Mouse (Mus musculus) cerebellum, postnatal 25 days (tissue): ENCODE results near the gene Sptlc3.

Experiments used
- DNase-seq, 2 experiments: peaks; one replicate each; pipeline ENCODE4 v3.0.0; 2021; ENCODE audit warnings: mixed read lengths in 2 of 2

Gene Sptlc3

DNA sequence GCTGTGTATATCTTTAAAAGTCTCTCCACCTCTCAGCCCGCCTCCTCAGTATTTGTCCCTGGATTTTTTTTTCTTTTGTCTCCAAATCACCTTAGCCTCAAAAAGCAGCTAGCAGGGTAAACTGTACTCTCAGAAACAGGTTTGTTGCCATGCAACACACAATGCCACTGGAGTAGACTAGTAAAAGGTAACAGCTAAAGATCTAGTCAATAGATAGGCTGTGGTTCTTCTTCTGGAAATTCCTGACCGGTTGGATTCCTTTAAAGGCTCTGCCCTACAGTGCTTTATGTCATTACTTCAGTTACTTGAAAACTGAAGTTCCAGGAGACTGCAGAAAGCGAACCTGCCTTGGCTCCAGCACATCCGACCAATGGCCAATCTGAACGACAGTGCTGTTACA lies at the start of gene Sptlc3:
Gene Sptlc3, plus strand, starts transcription at position 78 of the 400 bp plus-strand sequence.
- DNase-seq, result no peak

DNA sequence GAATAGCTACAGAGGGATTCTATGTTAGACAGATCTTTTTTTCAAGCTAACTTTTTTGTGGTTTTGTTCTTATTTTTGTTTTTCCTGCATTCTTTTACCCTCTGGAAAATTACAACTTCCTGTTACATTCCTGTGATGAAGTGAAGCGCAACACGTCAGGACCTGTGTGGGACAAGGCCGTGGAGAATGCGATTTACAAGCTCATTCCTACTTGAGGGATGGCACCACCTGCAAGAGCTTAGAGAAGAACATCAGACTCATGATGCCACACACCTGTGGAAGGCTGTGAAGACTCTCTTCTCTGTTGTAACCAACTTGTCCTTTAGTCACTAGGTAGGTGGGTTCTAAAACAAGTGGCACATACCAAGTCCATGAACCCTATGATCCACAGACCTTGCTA lies 26.0 kb upstream of the Sptlc3 start:
- DNase-seq, result no peak

DNA sequence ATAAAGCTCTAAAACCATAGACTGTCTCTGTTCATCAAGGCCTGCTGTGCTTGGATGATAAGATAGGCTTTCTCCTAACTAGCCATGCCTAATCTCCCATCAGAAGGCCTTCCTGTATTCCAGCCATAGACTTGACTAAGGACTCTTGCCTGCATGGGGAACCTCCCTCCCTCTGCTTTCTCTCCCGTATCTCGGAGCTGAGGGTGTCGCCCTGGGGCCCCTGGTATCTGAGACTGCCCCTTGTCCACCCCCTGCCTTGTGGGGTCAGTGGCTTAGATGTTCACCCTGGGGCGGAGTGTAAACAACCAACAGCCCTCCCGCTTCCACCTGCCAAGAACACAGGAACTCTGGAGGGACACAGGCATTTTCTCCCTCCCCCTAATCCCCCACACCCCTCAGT lies 5.0 kb upstream of the Sptlc3 start:
- DNase-seq, result no peak

DNA sequence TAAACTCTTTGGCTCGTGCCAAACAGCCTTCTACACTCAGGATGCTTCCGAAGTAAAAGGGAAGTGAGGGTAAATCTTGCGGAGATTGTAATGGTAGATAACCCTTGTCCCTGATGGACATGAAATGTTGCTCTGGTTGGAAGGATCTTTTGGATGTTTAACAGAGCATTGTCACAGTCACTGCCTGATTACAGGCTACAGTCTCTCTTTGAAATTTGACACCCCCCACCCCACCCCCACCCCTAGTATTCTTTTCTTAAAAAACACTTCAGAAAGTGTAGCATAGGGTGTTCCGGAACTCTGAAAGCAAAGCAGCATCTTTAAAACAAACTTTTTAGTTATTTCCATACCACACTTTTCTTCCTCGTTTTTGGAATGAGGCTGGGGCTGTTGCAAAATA lies 916 bp downstream of the Sptlc3 start:
- no peak for DNase-seq

DNA sequence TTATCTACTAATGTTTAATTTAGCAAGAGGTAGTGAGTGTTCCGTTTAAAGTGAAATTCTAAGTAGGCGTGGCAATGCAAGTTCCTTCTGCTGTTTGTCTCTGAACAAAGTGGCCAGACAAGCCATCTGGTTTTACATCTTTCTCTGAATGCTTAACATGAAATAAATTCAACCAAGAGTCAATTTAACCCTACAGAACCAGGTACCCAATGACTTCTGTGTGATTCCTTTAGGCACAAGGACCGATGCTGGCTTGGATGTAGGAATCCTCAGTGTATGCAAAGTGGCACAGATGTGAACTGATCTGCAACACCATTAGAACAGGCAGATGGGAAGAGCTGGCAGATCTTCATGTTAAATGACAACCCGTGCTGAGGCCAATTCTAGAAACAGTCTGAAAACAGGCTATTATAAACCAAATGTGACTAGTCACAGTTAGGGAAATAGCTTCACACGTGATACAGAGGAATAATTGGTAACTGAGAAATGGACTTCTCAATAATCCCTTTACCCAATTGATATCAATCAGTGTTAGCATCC lies 68.3 kb downstream of the Sptlc3 start:
- no peak for DNase-seq

DNA sequence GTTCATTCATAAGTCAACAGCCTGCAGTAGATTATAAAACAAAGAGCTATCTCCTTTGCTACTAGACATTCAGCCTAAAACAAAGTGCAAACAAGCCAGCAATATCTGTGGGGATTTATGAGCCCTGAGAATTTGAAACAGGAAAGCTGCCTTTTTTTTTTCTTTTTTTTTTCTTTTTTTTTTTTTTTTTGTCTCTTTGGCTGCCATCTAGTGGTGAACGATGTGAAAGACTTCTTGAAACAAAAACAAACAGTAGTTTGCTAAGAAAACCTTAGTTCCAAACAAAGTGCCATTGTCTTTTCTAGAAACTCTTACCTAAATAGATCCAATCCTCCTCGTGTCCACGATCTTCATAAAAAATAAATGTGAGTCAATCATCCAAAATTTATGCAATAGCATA lies 85.6 kb downstream of the Sptlc3 start:
- DNase-seq, result no peak

DNA sequence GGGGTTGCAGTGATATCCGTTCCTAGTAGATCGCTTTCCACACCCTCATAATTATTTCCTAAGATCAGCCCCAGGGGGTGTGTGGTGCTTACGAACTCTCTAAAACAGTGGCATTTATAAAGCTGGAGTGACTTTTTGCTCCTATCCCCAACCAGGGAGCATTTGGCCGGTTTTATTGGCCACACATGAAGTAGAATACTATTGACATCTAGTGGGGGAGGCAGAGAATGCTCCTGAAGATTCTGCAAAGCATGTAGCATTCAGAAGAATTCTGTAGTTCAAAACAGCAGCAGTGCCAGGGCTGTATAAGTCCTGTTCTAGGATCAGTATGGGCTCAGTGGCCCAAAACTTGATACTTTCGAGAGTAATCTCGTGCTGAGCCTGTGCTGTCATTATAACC lies 89.1 kb downstream of the Sptlc3 start:
- DNase-seq, result peak; percentile 39 to 61

DNA sequence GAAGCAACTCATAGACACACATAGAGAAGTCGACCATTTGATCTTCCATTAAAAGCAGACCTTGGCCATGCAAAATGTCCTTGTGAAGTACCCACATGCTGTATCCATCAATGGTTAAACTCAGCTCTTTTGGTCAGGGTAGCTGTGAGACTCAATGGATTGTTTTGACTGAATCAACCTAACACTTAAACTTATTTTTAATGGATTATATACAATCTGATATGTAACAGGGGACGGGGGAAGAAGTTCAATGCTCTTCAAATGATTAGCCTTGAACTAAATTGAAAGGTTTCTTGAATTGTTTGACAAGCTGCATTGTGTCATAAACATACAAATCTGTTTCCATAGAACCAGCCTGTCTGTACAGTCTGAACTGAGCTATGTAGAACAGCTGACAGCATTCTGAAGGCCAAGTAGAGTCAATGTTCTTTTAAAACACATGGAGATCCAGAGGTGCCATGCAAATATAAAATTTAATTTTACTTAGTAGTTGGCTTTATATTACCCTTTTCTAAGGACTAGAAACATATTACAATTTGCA lies 94.0 kb downstream of the Sptlc3 start:
- DNase-seq, result no peak

DNA sequence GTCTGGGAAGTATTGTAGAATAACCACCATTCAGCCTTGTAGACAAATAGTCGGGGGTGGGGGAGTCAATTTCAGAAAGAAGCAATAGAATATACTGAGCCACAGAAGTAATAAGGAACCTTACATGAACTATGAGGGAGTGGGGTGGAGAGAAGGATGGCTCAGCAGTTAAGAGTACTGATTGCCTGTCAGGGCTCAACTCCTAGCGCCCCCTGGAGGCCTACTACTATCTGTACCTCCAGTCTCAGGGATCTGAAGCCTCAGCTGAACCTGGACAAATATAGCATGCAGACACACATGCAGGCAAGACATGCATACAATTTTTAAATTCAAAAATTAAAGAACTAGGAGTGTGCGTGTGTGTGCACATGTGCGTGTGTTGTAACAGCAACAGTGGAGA lies 96.2 kb downstream of the Sptlc3 start:
- peak; percentile 46 to 78 for DNase-seq

DNA sequence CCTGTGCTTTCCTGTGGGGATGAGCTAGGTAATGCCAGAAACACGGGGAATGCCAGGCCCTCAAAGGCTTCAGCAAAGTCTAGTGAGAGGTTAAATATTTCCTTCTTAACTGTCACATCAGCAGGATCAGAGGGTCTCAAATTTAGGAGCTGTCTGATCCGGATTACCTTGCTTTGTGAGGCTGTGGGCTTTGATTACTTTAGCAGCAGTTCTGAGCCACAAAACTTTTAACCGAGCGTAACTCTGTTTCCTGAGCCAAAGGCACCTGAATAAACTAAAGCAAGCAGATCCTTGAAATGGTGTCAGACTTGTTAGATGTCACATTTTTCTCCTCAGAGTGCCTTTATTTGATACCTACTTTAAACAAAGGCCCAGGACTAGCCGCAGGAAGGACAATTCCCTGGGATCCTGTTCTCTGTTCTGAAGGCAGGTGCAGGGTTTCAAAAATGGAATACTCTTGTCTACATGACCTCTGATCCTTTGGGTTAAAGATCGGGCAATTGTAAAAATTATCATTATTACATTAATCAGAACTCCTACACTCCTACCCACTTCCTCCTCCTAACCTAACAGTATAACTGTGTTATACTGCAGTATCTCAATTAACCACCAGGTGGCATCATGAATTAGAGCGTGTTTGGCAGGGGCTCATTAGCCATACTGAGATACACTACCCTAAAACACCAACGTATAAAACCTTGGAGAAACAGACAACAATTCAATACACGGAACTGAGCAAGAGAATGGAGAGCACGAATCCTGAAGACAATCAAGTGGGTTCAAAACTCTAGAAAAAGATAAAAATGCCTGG lies 97.4 kb downstream of the Sptlc3 start:
- DNase-seq, result peak in 1 of 2 experiments; percentile 21

DNA sequence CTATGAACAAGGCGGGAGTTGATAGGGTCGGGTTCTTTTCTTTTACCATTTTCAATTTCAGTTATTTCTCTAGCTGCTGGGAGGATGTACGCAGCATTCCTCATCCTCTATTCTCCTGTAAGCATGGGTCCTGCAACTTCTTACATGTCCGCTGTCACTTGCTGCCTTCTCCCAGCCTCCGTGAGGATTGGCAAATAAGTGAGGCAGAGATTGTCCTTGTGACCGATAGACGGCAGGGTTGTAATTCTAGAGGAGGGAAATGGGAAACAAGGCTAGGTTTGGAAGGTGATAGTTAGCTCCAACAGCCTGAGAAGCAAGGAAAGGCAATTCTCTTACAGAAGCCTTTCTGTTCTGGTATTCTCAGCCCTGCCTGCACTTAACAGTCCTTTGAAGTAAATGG lies 98.4 kb downstream of the Sptlc3 start:
- no peak for DNase-seq

DNA sequence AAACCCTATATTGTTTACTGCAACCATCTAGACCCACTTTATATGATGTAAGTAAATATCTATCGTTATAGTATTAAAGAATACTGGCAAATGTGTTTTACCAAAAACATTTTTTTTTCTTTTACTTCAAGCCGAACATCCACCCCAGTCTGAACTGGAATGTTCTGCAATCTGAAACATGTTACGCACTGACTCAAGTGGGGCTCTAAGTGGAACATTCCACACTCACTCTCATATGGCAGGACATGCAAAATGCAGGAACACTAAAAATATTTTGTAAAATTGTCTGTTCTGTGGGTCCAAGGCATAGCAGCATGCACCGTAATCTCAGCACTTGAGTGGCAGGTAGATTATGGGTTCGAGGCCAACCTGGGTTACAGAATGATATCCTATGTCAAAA lies 103.5 kb downstream of the Sptlc3 start:
- no peak for DNase-seq

DNA sequence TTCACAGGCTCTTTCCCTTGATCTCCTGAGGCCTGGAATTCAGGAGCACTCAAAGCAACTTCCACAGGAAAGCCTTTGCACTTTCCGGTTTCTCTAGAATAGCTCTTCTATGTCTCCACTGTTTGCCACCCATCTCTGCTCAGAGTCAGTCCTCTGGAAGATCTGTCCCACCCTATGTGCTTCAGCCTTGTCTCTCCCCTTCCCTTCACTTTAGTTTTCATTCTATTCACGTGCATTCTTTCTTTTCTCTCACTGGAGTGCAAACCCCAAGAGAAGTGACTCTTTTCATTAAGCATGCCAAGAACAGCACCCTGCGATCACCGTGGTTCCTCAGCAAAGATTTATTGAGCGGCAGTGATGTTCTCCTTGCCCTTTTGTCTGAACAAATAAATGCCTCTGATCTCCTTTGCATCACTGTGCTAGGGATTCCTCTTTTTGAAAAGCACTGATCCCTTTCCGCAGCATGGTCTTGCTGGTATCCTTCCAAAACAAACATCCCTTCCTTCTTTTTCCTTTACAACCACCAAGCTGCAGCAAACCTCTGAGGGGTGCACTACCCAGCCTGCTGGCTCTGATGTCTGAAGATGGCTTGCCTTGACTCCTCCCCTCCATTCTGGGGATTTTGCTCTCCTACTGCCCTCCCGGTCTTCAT lies 108.0 kb downstream of the Sptlc3 start:
- no peak for DNase-seq

DNA sequence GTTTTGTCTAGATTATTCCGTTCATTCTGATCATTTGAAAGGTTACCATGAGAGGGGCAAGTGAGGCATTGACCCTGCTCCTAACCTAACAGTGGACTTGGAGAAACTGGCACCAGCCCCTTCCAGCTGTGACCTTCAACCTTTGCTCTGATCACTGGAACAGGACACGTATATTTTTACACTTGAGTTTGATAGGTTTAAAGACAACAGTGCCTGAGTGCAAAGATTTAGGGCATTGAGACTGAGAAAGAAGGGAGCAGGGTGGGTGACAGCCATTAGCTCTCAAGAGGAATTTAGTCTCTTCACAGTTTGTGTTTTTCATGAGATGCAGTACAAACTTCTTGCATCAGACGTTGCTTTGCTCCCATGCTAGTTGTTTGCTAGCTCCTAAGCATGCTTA lies 114.5 kb downstream of the Sptlc3 start:
- DNase-seq, result no peak

DNA sequence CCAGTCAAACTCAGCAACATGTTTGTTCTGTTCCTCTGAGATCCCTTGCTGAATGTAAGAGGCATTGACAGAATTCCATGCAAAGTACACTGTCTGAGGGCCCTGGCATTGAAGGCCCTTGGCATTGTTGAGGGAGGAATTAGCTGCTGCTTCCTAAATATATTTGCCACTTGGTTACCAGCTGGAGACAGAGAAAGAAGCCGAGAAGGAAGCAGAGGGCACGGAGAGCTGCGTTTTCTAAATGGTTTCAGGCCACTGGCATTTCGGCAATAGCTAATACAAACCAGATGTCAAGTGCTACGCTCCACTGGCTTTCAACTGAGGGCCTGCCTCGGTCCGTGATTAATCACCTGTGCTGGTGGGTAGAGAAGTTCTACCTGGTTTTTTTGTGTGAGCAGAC lies 115.1 kb downstream of the Sptlc3 start:
- DNase-seq, result no peak

DNA sequence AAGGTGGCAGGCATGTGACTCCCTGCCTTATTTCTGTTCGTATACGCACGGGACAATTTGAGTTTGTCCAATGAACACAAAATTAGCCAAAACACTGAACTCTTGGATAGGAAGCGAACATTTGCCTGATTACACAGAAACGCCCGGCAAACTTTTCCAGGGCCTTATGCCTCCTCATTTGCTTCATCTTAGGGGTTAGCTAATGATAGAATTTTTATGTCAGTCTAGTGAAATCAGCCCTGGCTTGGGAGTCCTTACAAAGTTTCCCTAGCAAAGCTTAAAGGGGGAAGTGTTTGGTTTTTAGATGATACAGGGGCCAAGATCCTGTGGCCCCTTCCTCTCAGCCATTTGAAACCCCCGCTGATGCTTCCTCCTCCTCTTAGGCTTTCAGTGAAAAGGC lies 115.5 kb downstream of the Sptlc3 start:
- no peak for DNase-seq

DNA sequence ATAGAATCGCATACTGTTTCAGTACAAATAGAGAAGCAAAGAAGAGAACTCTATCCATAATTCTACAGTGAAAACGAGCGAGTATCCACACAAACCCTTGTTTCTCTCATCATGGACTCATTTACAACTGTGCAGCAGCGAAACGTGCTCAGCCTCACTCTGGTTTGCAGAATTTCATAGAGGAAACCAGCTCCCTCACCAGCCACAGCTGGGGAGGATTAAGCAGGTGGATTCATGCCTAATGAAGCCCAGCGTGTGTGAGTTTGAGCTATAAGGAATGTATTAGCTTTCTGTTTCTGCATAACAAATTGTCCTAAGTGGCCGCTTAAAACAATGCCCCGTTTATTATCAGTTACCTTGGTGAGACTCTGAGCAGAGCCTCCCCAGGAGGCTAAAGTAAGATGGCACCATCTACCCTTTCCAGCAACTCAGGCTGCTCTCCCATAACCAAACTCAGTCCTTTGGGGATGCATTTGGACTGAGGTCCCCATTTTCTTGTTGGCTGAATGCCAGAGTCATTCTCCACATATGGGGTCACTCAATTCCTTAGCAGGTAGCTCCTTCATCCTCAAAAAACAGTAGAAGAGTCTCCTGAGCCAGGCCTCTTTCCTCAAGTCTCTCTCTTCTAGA lies 116.1 kb downstream of the Sptlc3 start:
- DNase-seq, result no peak

DNA sequence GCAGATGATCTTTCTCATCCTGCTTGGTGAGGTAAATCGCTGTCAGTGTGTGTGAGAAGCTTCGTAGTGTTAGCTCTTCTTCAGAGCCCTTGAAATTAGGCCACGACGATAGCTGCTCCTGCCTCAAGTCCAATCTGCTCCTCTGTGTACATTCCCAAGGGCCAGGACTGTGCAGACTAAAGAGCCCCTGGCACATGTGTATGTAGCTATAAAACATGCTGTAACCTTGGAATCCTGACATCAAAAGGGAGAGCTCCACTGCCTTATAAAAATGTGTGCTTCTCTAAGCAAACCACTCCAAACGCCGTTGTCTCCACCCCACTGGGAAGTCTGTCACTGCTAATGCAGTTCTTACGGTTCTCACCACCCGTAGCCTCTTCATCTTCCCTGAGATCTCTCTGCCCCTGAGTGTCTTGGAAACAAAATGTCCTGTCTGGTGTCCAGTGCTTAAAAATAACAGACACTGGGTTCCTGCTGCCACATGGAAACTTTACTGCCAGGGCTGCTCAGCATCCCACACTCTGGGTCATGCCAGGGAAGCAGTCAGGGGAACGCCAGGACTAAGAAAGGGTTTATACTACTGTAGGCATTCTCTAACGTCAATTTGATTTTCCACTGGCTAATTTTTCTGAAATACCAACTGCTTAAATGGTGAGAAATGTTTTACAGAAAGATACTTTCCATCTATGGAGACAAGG lies 118.8 kb downstream of the Sptlc3 start:
- no peak for DNase-seq

DNA sequence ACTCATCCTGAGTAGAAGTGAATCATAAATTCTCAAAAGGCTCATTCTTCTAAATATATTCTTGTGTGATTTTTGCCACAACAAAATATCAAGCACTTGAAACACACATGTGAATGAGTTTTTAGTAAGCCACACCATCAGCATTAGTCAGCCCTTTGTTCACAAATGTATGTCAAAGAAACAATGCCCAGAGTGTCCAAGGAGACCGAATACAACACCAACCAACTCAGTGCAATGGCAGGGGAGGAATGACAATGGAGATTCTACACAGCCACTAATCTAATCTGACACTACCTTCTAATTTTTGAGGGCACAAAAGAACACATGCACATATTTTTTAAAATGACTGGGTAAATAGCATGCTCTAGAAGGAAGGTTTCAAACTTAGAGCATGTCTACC lies 132.8 kb downstream of the Sptlc3 start:
- DNase-seq, result no peak

DNA sequence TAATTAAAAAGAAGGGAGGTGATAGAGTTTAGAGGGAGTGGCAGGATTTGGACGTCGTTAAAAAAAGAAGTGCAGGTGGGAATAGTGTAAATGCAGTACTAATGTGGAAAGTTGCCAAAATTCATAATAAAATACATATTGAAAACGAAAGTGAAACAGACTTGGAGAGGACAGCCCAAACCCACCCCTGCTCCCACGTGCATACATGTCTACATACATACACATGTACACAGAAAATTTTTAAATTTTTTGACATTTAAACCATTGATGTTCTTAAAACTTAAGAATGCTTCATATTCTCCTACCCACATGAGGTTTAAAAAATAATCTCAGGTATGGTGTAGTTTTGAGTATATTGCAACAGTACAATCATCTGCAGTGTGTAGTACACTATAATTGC lies 135.0 kb downstream of the Sptlc3 start:
- DNase-seq, result no peak

DNA sequence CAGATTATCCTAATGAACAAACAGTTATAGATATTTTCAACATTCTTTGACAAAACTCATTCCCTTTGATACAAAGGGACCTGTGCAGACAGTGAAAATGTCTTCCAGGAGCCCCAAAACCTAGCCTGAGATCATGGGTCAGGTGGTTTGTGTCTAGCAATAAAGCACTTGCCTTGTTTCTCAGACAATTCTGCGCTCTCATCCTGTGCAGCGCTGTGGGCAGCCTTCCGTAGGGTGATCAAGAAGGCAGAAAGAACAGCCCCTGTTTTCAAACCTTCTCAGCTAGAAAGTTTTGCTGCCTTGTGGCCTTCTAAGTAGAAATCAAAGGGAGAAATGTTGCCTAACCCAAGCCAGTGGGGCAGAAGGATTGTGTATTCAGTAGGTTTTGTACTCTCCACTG lies 135.9 kb downstream of the Sptlc3 start:
- DNase-seq, result no peak

DNA sequence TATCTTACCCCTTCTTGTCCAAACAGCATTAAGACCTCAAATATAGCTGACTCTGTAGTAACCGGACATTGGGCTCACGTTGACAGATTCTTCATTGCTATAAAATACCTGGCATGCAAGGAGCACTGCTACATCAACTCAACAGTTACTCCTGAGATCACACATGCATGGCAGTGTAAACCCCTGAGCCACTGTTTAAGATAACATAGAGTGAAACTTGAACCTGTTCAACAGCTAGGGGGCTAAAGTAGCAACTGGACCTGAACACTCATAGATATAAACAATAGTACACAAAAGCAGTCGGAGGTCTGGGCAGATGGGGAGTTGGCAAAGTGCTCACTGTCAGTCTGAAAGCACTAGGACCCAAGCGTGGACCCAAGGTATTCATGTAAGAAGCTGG lies 140.8 kb downstream of the Sptlc3 start:
- DNase-seq, result no peak

DNA sequence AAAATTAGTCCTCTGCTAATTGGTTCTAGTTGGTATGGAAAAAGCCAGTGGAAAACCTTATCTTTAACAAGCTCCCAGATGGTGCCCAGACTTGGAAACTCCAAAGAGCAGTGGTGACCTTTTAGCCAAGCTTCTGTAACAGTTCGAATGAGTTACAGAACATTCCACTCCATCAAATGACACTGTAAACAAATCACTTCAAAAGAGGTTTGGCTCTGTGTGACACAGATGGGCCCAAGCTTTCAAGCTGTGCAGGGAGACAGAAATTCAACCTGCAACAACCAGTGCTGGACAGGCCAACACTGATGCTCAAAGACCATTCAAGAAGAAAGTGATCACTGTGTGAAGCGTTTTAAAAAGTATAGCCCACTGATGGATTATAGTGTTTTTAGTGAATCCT lies 144.1 kb downstream of the Sptlc3 start:
- DNase-seq, result no peak
